Mouse (Mus musculus) limb, embryonic 12.5 days (tissue): ENCODE measurements around the gene Sephs2. TPM values are rescaled to one million over a fixed set of nuclear protein-coding genes. Genes with fewer than 3 reads are reported as not detected.

Source experiments
- ATAC-seq: fragments of 200-750 bp; cut with Nextera tagmentation; 2 replicates; pipeline ENCODE4 v1.8.0; 2017; ENCODE audit warnings: low read depth, moderate TSS enrichment; ENCODE audit not compliant: insufficient number of reproducible peaks, insufficient read depth, low FRiP score, low TSS enrichment
- H3K27ac ChIP-seq: fragments of 300-500 bp; sonication (generic); 2 replicates; pipeline ENCODE4 v1.5.1; 2016; ENCODE audit warnings: mild to moderate bottlenecking, moderate library complexity
- H3K27me3 ChIP-seq: fragments of 300-500 bp; sonication (generic); 2 replicates; pipeline ENCODE4 v1.6.1; 2016; ENCODE audit warnings: mild to moderate bottlenecking, moderate library complexity
- H3K36me3 ChIP-seq: fragments of 300-500 bp; sonication (generic); 2 replicates; pipeline ENCODE4 v1.6.1; 2016; ENCODE audit warnings: mild to moderate bottlenecking, moderate library complexity
- H3K4me1 ChIP-seq: fragments of 300-500 bp; sonication (generic); replicated peaks from 2 replicates; pipeline ENCODE4 v1.6.1; 2016
- H3K4me2 ChIP-seq: fragments of 300-500 bp; sonication (generic); 2 replicates; pipeline ENCODE4 v1.6.1; 2016; ENCODE audit warnings: mild to moderate bottlenecking, moderate library complexity
- H3K4me3 ChIP-seq: fragments of 300-500 bp; sonication (generic); replicated peaks from 2 replicates; pipeline ENCODE4 v1.5.1; 2016; ENCODE audit warnings: mild to moderate bottlenecking
- H3K9ac ChIP-seq: fragments of 300-500 bp; sonication (generic); replicated peaks from 2 replicates; pipeline ENCODE4 v1.6.1; 2016; ENCODE audit warnings: mild to moderate bottlenecking, moderate library complexity
- H3K9me3 ChIP-seq: fragments of 300-500 bp; sonication (generic); 2 replicates; pipeline ENCODE4 v1.6.1; 2016; ENCODE audit warnings: mild to moderate bottlenecking, moderate library complexity
- WGBS: fragments of 180-500 bp; shearing (Covaris S2); methylation state at CpG from one replicate; pipeline ENCODE4 v1.1.7; 2016; 5-methylcytosine and 5-hydroxymethylcytosine counted together
- polyA plus RNA-seq: library from polyadenylated mRNA; unstranded; fragments of >200 nt; fragmentation: Nextera tagmentation; extraction: Ambion mirVana; gene quantifications from 2 replicates; pipeline ENCODE4 v1.2.1, GENCODE M21; 2016

The Sephs2 gene
- polyA plus RNA-seq, 1 experiment from 2014 or later: 92.3 TPM

DNA sequence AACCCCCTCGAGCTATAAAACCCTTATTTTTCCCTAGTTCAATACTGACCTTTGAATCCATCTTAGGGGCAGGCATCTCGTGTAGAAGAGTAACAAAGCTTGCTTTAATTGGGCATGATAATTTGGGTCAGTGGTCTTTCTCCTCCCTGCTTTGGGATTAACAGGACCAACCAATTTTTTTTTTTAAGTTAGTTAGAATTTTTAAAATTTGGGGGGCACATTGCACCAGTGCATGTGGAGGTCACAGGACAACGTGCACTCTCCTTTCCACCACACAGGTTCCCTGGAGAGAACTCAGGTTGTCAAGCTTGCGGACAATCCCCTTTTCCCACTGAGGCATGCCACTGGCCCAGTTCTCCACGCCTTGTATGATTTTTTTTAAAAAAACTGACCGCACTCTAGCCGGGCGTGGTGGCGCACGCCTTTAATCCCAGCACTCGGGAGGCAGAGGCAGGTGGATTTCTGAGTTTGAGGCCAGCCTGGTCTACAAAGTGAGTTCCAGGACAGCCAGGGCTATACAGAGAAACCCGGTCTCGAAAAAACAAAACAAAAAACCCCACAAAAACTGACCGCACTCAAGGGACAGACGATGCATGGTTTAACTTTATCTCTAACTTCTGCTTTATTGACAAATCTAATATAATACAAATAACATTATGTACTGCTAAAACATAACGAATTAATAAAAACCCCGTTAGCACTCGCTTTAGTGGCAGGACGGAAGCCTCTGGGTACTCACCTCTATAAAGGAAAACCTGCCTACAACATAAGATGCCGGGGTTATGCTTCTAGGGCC lies 41.8 kb downstream of the Sephs2 start:
- WGBS: 13% methylated on average over 20 of the region's 20 CpGs
- Histone ChIP-seq H3K9me3 (peaks cover 6% of the 10 kb centered on the region; the same call in 1 of the 2 replicates), H3K4me2 (peak overlapping the region; percentile 76), H3K4me1 (peaks cover 28% of the 10 kb centered on the region), H3K27ac (peak overlapping the region; percentile 99), H3K36me3 (peaks cover 57% of the 10 kb centered on the region), H3K4me3 (peak overlapping the region; percentile 90), H3K27me3 (no peaks in the 10 kb centered on the region), H3K9ac (peak overlapping the region; percentile 96)
- no peak for ATAC-seq

DNA sequence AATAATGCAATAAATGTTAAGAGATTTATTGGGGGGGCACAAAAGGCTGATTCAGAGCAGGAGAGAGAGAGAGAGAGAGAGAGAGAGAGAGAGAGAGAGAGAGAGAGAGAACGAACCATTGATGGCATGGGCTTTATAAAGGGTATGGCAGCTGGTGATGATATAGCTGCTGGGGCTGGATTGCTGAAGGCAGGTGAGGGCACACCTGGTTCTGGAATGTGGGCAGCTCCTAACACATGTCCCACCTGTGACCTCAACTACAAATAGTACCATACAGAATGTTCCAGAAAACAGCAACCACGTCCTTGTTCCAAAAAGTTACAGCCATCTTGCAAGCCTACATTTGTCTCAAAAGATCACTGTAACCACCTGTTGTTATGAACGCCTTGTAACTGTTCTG lies 42.5 kb downstream of the Sephs2 start:
- peak overlapping the region; percentile 76 for H3K4me2 ChIP-seq
- H3K9ac ChIP-seq: peak overlapping the region; percentile 96
- ATAC-seq: no peak
- H3K36me3 ChIP-seq: peaks cover 51% of the 10 kb centered on the region
- 0 out of 2 replicates have a peak overlapping the region, but pooled peaks have one; percentile 99 for H3K27ac ChIP-seq
- H3K27me3 ChIP-seq: no peaks in the 10 kb centered on the region
- peaks cover 6% of the 10 kb centered on the region; the same call in 1 of the 2 replicates for H3K9me3 ChIP-seq
- 68% methylated on average over 3 of the region's 3 CpGs for WGBS
- H3K4me3 ChIP-seq: peak overlapping the region; percentile 90
- H3K4me1 ChIP-seq: peaks cover 28% of the 10 kb centered on the region

DNA sequence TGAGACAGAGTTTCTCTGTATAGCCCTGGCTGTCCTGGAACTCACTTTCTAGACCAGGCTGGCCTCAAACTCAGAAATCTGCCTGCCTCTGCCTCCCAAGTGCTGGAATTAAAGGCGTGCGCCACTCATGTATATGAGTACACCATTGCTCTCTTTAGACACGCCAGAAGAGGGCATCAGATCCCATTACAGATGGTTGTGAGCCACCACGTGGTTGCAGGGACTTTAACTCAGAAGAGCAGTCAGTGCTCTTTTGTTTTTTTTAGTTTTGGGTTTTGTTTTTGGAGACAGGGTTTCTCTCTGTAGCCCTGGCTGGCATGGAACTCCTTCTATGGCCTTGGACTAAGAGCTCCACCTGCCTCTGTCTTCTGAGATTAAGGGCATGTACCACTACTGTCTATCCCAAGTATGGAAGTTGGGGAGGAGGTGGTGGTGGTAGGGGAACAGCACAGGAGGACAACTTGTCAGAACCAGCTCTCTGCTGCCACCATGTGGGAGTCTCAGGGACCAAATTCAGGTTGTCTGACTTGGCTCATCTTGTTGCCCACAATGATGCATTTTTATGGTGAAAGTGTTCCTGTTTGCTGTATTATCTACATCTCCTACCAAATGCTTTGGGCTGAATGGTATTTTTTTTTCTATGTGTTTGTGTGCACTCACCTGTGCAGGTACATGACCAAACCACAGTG lies 45.1 kb downstream of the Sephs2 start:
- WGBS: 68% methylated on average over 4 of the region's 4 CpGs
- no peak for ATAC-seq

DNA sequence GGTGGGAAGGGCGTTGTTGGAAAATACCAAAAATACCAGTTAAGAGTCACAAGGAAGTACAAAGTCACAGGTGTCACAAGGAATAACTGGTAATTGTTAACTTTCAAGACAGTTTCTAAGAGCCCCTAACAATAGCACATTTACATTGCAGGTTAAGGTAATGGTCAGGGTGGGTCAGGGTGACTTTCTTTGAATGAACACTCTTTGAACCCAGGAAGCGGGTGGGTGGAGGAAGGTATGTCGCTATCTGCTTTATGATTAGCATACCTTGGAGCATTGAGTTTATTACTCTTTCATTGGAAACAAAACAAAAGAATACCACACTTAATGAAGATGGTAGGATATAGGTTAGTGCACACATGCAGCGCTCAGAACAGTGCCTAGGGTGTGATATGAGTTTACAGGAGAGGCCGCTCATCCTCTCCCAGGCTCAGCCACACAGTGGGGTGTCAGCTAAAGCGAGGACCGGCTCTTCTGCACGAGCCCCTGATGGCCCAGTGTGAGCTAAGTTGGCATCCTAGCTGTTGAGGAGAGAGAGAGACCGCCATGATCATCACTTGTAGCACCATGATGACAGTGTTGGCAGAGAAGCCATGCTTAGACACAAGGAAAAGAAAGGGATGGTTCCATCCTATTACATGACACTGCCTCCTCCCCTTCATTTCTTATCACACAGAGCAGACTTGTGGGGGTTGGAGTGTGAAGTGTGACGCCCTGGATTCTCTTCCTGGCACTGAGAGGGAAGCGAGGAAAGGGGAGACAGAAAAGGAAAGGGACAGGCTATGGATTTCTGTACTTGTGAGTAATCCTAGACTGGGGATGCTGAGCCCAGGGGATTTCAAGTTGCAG lies 48.5 kb downstream of the Sephs2 start:
- ATAC-seq: no peak
- Histone ChIP-seq H3K27me3 (no peaks in the 10 kb centered on the region), H3K9ac (no peak overlapping the region), H3K4me1 (peaks cover 6% of the 10 kb centered on the region), H3K36me3 (peaks cover 28% of the 10 kb centered on the region), H3K4me2 (no peak overlapping the region), H3K27ac (no peak overlapping the region), H3K4me3 (no peak overlapping the region), H3K9me3 (no peaks in the 10 kb centered on the region)
- WGBS: 83% methylated on average over 11 of the region's 11 CpGs

More for the DNA sequence above, 45.1 kb downstream of the Sephs2 start:
- H3K4me1 ChIP-seq: peaks cover 19% of the 10 kb centered on the region
- no peaks in the 10 kb centered on the region for H3K27me3 ChIP-seq
- peaks cover 35% of the 10 kb centered on the region for H3K36me3 ChIP-seq
- H3K9ac ChIP-seq: no peak overlapping the region
- H3K4me3 ChIP-seq: no peak overlapping the region
- no peaks in the 10 kb centered on the region for H3K9me3 ChIP-seq
- H3K27ac ChIP-seq: no peak overlapping the region
- H3K4me2 ChIP-seq: no peak overlapping the region

DNA sequence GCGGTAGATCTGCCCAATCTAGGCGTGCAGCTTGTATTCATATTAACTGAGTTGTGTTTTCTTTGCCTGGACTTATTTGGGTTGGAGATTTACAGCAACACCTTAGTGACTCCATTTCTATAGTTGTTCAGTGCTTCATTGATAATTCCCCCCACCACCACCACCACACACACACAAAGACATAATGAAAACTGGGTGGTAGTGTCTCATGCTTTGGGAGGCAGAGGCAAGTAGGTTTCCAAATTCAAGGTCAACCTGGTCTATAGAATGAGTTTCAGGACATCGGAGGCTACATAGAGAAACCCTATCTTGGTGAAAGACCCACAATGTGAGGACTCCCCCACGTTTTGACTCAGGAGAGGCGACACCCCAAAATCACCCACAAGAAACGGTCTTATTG lies 49.2 kb downstream of the Sephs2 start:
- WGBS: 89% methylated on average over 6 of the region's 6 CpGs

DNA sequence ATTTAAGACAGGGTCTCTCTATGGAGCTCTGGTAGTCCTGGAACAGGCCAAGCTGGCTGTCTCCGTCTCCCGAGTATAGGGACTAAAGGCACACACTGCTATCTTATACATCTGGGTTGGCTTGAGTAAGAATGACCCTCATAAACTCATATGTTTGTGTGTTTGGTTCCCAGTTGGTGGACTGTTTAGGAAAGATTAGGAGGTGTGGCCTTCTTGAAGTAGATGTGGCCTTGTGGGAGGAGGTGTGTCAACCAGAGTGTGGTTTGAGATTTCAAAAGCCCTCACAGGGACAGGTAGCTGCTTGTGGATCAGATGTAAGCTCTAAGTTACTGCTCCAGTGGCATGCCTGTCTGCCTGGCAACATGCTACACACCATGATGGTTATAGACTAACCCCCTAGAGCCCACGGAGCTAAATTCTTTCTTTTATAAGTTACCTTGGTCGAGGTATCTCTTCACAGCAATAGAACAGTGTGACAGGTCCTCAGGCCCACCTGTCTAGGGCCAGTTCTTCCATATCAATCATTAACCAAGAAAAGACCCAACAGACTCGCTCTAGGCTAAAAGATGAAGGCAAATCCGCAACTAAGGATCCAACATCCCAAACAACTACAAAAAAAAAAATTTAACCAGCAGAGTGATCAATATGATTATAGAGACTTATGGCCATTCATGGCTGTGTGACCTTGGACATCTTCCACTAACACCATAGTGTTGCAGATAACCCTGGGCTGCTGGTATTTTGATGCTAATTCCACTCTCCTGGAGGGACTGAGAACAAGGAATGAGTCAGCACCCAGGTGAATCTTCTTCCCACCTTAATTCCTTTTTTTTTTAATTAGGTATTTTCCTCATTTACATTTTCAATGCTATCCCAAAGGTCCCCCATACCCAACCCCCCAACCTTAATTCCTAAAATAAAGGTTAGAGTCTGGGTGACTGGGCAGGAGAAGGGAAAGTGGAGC lies 50.1 kb downstream of the Sephs2 start:
- no peaks in the 10 kb centered on the region for H3K27me3 ChIP-seq
- no peaks in the 10 kb centered on the region for H3K4me1 ChIP-seq
- H3K9me3 ChIP-seq: no peaks in the 10 kb centered on the region
- no peak for ATAC-seq
- H3K27ac ChIP-seq: no peak overlapping the region
- WGBS: 84% methylated on average over 6 of the region's 6 CpGs
- peaks cover 13% of the 10 kb centered on the region; the same call in 1 of the 2 replicates for H3K36me3 ChIP-seq
- no peak overlapping the region for H3K4me2 ChIP-seq
- H3K4me3 ChIP-seq: no peak overlapping the region
- no peak overlapping the region for H3K9ac ChIP-seq

More for the DNA sequence above, 49.2 kb downstream of the Sephs2 start:
- Histone ChIP-seq H3K27me3 (no peaks in the 10 kb centered on the region), H3K4me3 (no peak overlapping the region), H3K36me3 (peaks cover 21% of the 10 kb centered on the region), H3K27ac (no peak overlapping the region), H3K4me2 (no peak overlapping the region), H3K9ac (no peak overlapping the region), H3K4me1 (no peaks in the 10 kb centered on the region), H3K9me3 (no peaks in the 10 kb centered on the region)
- ATAC-seq: no peak

DNA sequence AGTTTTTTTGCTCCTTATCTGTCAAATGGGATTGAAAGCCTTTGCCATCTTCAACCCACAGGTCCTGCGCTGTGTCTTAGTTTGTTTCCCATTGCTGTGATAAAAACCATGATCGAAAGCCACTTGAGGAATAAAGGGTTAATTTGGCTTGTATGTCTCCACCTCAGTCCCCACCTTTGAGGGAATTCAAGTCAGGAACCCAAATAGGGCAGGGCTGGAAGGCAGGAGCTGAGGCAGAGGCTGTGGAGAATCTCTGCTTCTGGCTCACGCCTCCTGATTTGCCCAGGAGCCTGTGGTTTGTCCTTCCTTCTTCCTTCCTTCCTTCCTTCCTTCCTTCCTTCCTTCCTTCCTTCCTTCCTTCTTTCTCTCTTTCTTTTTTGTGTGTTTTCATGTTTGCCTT lies 50.7 kb downstream of the Sephs2 start:
- Histone ChIP-seq H3K9ac (no peak overlapping the region), H3K4me2 (no peak overlapping the region), H3K9me3 (no peaks in the 10 kb centered on the region), H3K27ac (no peak overlapping the region), H3K4me3 (no peak overlapping the region), H3K27me3 (no peaks in the 10 kb centered on the region), H3K36me3 (peaks cover 9% of the 10 kb centered on the region; the same call in 1 of the 2 replicates), H3K4me1 (no peaks in the 10 kb centered on the region)
- WGBS: 92% methylated on average over 3 of the region's 3 CpGs
- ATAC-seq: no peak

Other genes starting within 250 kb of the Sephs2 start
- 120 and 123 TPM in 2 replicates for gene Maz, start 247.0 kb downstream of the Sephs2 start, polyA plus RNA-seq
- gene Kif22, start 231.6 kb downstream of the Sephs2 start, polyA plus RNA-seq: 157 and 161 TPM in 2 replicates
- gene Zg16, start 186.7 kb downstream of the Sephs2 start, polyA plus RNA-seq: not detected in 2 replicates
- gene AI467606, start 182.7 kb downstream of the Sephs2 start, polyA plus RNA-seq: 1.4 and 1.8 TPM in 2 replicates
- 1.3 and 1.7 TPM in 2 replicates for gene Qprt, start 151.8 kb downstream of the Sephs2 start, polyA plus RNA-seq
- 0.26 TPM in 1 of 2 replicates, not detected in the other for gene Spn, start 136.2 kb downstream of the Sephs2 start, polyA plus RNA-seq
- 86.5 and 91.8 TPM in 2 replicates for gene Cd2bp2, start 78.0 kb downstream of the Sephs2 start, polyA plus RNA-seq
- 40.9 and 45.3 TPM in 2 replicates for gene Tbc1d10b, start 65.6 kb downstream of the Sephs2 start, polyA plus RNA-seq
- gene Mylpf, start 65.2 kb downstream of the Sephs2 start, polyA plus RNA-seq: 142 and 145 TPM in 2 replicates
- 61.9 and 65.5 TPM in 2 replicates for gene Zfp553, start 41.0 kb downstream of the Sephs2 start, polyA plus RNA-seq
- gene Sept1, start 40.9 kb downstream of the Sephs2 start, polyA plus RNA-seq: 34.1 and 35.9 TPM in 2 replicates
- 79.5 and 84.1 TPM in 2 replicates for gene Zfp771, start 29.8 kb downstream of the Sephs2 start, polyA plus RNA-seq
- 219 and 224 TPM in 2 replicates for gene Dctpp1, start 13.3 kb downstream of the Sephs2 start, polyA plus RNA-seq
- 0.39 and 0.59 TPM in 2 replicates for gene Itgal, start 22.2 kb upstream of the Sephs2 start, polyA plus RNA-seq
- gene Zfp768, start 71.5 kb upstream of the Sephs2 start, polyA plus RNA-seq: 21.0 and 22.6 TPM in 2 replicates
- gene Zfp747, start 102.0 kb upstream of the Sephs2 start, polyA plus RNA-seq: 9.2 and 10.1 TPM in 2 replicates
- gene 9130019O22Rik, start 113.1 kb upstream of the Sephs2 start, polyA plus RNA-seq: 5.8 and 6.7 TPM in 2 replicates
- gene E430018J23Rik, start 119.6 kb upstream of the Sephs2 start, polyA plus RNA-seq: 6.4 and 7.0 TPM in 2 replicates
- 7.0 and 8.3 TPM in 2 replicates for gene Zfp764, start 132.8 kb upstream of the Sephs2 start, polyA plus RNA-seq
- gene Zfp688, start 148.0 kb upstream of the Sephs2 start, polyA plus RNA-seq: 29.4 and 31.3 TPM in 2 replicates
- 16.8 and 17.8 TPM in 2 replicates for gene Zfp689, start 175.1 kb upstream of the Sephs2 start, polyA plus RNA-seq
- gene Prr14, start 185.6 kb upstream of the Sephs2 start, polyA plus RNA-seq: 41.0 and 43.7 TPM in 2 replicates
- gene Fbrs, start 205.1 kb upstream of the Sephs2 start, polyA plus RNA-seq: 11.7 and 13.0 TPM in 2 replicates
- gene Srcap, start 237.9 kb upstream of the Sephs2 start, polyA plus RNA-seq: 77.2 and 79.4 TPM in 2 replicates
- 15.9 and 18.0 TPM in 2 replicates for gene Gm42715, start 245.5 kb upstream of the Sephs2 start, polyA plus RNA-seq